Mouse (Mus musculus): ENCODE results near the gene Ambra1.

DNA sequence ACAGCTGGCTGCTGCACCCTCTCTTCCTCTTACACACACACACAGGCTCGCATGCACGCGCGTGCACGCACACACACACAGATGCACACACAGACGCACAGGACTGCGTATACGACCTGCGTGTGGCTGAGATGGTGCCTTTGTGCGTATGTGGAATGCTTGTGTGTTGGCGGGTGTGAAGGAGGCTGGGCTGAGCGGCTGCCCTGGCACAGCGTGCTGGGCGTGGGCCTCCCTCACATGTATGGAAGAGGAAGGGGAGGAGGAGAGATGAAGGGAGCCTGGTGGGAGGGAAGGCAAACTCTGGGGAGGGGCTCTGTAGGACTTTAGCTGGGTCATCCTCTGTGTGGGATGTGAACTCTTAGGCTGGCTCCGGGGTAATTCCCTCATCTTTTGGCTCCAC lies 195.5 kb downstream of the Ambra1 start:
- TF ChIP-seq GATA1 (IDR thresholded peaks at IDR 0.05; ENCODE audit: borderline replicate concordance, low read length) (no peak), FLI1 (IDR thresholded peaks at IDR 0.05; ENCODE audit: low read length) (no peak)

Data from megakaryocyte, embryonic 14.5 days (primary cell).